Mouse (Mus musculus): ENCODE data around the gene Dcaf12l1.
A peak's percentile ranks its signal among the peaks of the same experiment; 100 is the strongest.
"Not testable (repeated sequence)": the region's sequence is repeated elsewhere in the genome, so short reads cannot be mapped to it uniquely, and the experiment has no call there.

Dcaf12l1 gene

GRCm38 (mm10) chrX:44789761-44790411 lies at the start of gene Dcaf12l1:
TSS of gene Dcaf12l1 (minus strand) at chrX:44790197.
- DNase-seq, result peak; percentile 57

- DNase-seq, result not testable (repeated sequence)
Measured at GRCm38 (mm10) chrX:44809356-44809755, 19.4 kb upstream of the Dcaf12l1 start.

- DNase-seq, result peak; percentile 10
Measured at GRCm38 (mm10) chrX:44789036-44789760, 799 bp downstream of the Dcaf12l1 start.
